Mouse (Mus musculus) embryonic facial prominence, embryonic 12.5 days (tissue): ENCODE measurements around the gene Jmjd1c. TPM values are rescaled to one million over a fixed set of nuclear protein-coding genes. Genes with fewer than 3 reads are reported as not detected.
A peak's percentile ranks its signal among the peaks of the same experiment; 100 is the strongest.

ENCODE experiments used
- ATAC-seq: fragments of 200-750 bp; cut with Nextera tagmentation; 2 replicates; pipeline ENCODE4 v1.8.0; 2017; ENCODE audit not compliant: insufficient number of reproducible peaks, insufficient read depth, low FRiP score, low TSS enrichment
- H3K27ac ChIP-seq: fragments of 300-500 bp; sonication (generic); 2 replicates; pipeline ENCODE4 v1.5.1; 2016; ENCODE audit warnings: mild to moderate bottlenecking
- H3K27me3 ChIP-seq: fragments of 300-500 bp; sonication (generic); 2 replicates; pipeline ENCODE4 v1.6.1; 2016; ENCODE audit warnings: mild to moderate bottlenecking, moderate library complexity
- H3K36me3 ChIP-seq: fragments of 300-500 bp; sonication (generic); 2 replicates; pipeline ENCODE4 v1.6.1; 2016; ENCODE audit warnings: mild to moderate bottlenecking
- H3K4me1 ChIP-seq: fragments of 300-500 bp; sonication (generic); 2 replicates; pipeline ENCODE4 v1.6.1; 2016
- H3K4me2 ChIP-seq: fragments of 300-500 bp; sonication (generic); replicated peaks from 2 replicates; pipeline ENCODE4 v1.6.1; 2016; ENCODE audit warnings: mild to moderate bottlenecking, moderate library complexity
- H3K4me3 ChIP-seq: fragments of 300-500 bp; sonication (generic); 2 replicates; pipeline ENCODE4 v1.5.1; 2016; ENCODE audit warnings: mild to moderate bottlenecking
- H3K9ac ChIP-seq: fragments of 300-500 bp; sonication (generic); 2 replicates; pipeline ENCODE4 v1.6.1; 2016; ENCODE audit warnings: mild to moderate bottlenecking, moderate library complexity
- H3K9me3 ChIP-seq: fragments of 300-500 bp; sonication (generic); 2 replicates; pipeline ENCODE4 v1.6.1; 2016; ENCODE audit warnings: mild to moderate bottlenecking, moderate library complexity
- WGBS: fragments of 180-500 bp; shearing (Covaris S2); methylation state at CpG from one replicate; pipeline ENCODE4 v1.1.7; 2016; 5-methylcytosine and 5-hydroxymethylcytosine counted together
- polyA plus RNA-seq: library from polyadenylated mRNA; unstranded; fragments of >200 nt; fragmentation: Nextera tagmentation; extraction: Ambion mirVana; gene quantifications from 2 replicates; pipeline ENCODE4 v1.2.1, GENCODE M21; 2016

Gene Jmjd1c
- polyA plus RNA-seq, 1 experiment from 2014 or later: 56.3 TPM

DNA sequence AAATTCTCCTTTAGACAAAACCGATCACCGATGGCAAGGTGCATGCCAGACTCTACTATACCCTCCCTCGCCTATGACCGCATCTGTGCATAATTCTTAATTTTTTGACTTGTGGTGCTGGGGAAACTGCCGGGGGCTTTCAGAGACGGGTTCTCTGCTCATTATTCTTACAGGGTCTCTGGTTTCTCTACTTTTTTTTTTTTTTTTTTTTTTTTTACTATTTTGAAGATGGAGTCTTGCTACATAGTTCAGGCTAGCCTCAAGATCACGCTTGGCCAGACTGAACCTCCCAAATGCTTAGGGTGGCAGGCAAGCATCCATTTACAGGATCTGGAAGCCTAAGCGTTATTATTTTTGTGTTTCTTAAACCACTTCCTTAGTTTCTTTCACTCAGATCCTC, 22.3 kb upstream of the Jmjd1c start:
- WGBS: 97% methylated on average over 8 of the region's 8 CpGs
- H3K9ac ChIP-seq: no peak overlapping the region
- no peak overlapping the region for H3K4me3 ChIP-seq
- H3K27me3 ChIP-seq: no peaks in the 10 kb centered on the region
- no peak overlapping the region for H3K27ac ChIP-seq
- no peak for ATAC-seq
- H3K9me3 ChIP-seq: 0 out of 2 replicates have a peak, but pooled peaks cover 3% of the 10 kb centered on the region
- H3K4me1 ChIP-seq: no peaks in the 10 kb centered on the region
- H3K36me3 ChIP-seq: no peaks in the 10 kb centered on the region
- no peak overlapping the region for H3K4me2 ChIP-seq

DNA sequence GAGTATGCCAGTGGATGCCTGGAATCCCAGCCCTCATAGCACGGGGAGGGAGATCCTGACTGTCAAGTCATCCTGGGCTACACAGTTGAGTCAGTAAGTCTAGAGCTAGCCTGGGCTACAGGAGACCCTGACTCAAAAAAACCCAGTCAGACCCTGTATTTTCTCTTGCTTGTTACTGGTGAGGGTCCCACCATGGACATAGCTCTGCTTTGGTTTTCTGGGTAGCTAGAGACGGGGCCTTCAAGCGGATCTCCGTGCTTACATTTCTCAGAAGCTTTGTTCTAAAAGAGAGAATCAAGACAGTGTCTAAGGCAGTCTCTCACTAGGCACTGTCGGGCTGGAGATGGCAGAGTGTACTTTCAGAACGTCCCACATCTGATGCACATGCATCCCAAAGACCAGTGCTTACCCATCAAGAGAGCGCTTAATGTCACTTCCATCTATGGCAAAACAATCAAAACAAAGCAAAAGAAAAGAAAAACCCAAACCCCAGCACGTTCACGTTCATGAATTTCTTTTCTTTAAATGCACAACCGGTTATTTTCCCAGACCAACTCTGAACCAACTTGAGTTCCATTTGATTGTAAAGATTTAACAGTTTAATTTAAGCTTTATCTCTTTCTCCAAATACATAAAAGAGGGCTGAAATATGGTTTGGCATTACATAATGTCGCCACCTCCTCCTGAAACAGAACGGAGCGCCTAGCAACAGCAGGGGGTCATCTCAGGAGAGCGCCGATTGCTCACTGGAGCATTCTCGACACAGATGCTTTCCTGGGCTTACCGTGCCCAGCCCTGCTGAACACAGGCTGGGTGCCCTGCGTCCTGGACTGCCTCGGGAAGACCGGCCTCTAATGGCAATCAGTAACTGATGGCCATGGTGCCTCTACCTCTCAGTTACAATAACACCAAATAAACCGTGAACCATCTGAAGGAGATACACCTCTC, 19.7 kb upstream of the Jmjd1c start:
- 74% methylated on average over 21 of the region's 21 CpGs for WGBS
- H3K27me3 ChIP-seq: no peaks in the 10 kb centered on the region
- H3K4me3 ChIP-seq: no peak overlapping the region
- no peak overlapping the region for H3K27ac ChIP-seq
- no peak overlapping the region for H3K4me2 ChIP-seq
- H3K4me1 ChIP-seq: peaks cover 4% of the 10 kb centered on the region; the same call in 1 of the 2 replicates
- H3K9ac ChIP-seq: no peak overlapping the region
- no peaks in the 10 kb centered on the region for H3K9me3 ChIP-seq
- no peak for ATAC-seq
- H3K36me3 ChIP-seq: no peaks in the 10 kb centered on the region

DNA sequence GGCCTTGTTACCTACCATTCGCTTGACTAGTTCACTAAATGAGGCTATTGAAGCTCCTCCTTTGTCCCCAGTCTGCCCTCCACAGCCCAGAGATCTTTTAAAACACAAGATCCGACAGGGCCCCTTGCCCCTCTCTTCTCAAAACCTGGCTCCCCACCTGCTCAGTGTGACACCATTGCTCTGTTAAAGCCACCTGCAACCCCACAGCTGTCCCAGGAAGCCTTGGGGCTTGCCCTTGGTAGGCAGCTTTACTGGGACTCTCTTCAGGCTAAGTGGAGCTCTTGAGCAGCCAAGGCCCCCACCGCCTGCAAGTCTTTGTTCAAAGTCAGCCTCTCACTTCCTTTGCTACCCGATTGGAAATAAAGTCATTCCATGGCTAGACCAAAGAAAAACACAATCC, 16.9 kb upstream of the Jmjd1c start:
- Histone ChIP-seq H3K27ac (no peak overlapping the region), H3K4me3 (no peak overlapping the region), H3K36me3 (no peaks in the 10 kb centered on the region), H3K4me2 (no peak overlapping the region), H3K4me1 (peaks cover 15% of the 10 kb centered on the region), H3K27me3 (no peaks in the 10 kb centered on the region), H3K9ac (no peak overlapping the region), H3K9me3 (no peaks in the 10 kb centered on the region)
- ATAC-seq: no peak
- 66% methylated on average over 4 of the region's 4 CpGs for WGBS

- H3K9me3 ChIP-seq: no peaks in the 10 kb centered on the region
- H3K36me3 ChIP-seq: no peaks in the 10 kb centered on the region
- H3K9ac ChIP-seq: no peak overlapping the region
- H3K27ac ChIP-seq: peak overlapping the region; percentile 54; the same call in 1 of the 2 replicates
- no peaks in the 10 kb centered on the region for H3K27me3 ChIP-seq
- no peak overlapping the region for H3K4me3 ChIP-seq
- 73% methylated on average over 18 of the region's 18 CpGs for WGBS
- peaks cover 26% of the 10 kb centered on the region for H3K4me1 ChIP-seq
- ATAC-seq: no peak
- H3K4me2 ChIP-seq: no peak overlapping the region
Measured at GRCm38 (mm10) chr10:67081206-67082007, 14.5 kb upstream of the Jmjd1c start.

- Histone ChIP-seq H3K36me3 (0 out of 2 replicates have a peak, but pooled peaks cover under 1% of the 10 kb centered on the region), H3K27ac (no peak overlapping the region), H3K4me3 (no peak overlapping the region), H3K4me2 (no peak overlapping the region), H3K9me3 (no peaks in the 10 kb centered on the region), H3K27me3 (no peaks in the 10 kb centered on the region), H3K4me1 (peaks cover 26% of the 10 kb centered on the region), H3K9ac (no peak overlapping the region)
- 87% methylated on average over 4 of the region's 4 CpGs for WGBS
- no peak for ATAC-seq
Measured at GRCm38 (mm10) chr10:67082531-67082930, 13.4 kb upstream of the Jmjd1c start.

DNA sequence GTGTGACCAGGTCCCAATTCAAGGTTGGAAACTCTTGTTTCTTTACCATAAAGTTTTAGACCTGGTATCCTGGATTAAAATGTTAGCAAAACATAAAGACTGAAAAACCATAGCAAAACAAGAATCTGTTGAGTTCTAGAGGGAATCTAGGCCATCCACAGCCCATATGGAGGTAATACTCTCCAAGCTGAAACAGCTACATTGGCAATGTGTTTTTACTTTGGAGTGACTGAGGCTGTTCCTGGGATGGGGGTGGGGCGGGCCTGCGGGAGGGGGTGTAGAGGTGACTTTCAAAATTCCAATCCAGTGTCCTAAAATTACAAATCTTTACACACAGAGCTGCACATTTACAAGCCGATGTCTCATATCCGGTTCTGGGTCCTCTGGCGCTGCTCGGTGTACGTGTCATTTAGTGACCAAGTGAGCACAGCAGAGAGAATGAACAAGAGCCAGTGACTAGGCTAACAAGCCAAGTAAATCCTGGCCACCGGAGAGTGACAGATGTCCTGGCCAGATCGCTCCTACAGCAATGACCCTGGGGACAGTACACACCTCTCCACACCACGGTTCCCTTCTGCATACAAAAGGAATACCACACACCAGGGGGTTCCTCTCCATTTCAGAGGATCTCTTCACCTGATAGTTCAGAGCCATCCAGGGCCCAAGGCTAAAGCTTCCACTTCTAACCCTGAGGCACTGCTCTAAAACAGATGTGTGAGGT, 12.3 kb upstream of the Jmjd1c start:
- H3K27ac ChIP-seq: 0 out of 2 replicates have a peak overlapping the region, but pooled peaks have one; percentile 57
- ATAC-seq: no peak

DNA sequence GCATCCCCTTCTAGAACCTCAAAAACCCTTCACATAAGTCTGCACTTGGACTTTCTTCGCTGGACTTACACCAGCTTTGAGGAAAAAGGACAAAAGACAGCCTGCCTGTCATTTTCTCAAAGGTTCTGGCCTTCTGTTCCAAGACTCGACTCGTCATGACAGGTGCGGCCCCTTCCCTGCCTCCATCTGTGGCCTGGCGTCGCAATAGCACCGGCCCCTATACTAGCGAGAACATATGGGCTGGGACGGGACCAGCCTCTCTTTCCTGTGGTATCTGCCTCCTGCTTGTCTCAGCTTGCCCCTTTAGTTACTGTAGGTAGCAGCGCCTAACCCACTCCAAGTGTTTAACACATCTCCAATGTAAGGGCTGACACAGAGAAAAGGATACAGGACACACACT, 10.8 kb upstream of the Jmjd1c start:
- Histone ChIP-seq H3K27ac (no peak overlapping the region), H3K36me3 (0 out of 2 replicates have a peak, but pooled peaks cover 5% of the 10 kb centered on the region), H3K9me3 (no peaks in the 10 kb centered on the region), H3K27me3 (no peaks in the 10 kb centered on the region), H3K4me2 (no peak overlapping the region), H3K4me1 (peaks cover 22% of the 10 kb centered on the region), H3K4me3 (no peak overlapping the region), H3K9ac (no peak overlapping the region)
- WGBS: 85% methylated on average over 10 of the region's 10 CpGs
- no peak for ATAC-seq

More for the DNA sequence above, 12.3 kb upstream of the Jmjd1c start:
- Histone ChIP-seq H3K27me3 (no peaks in the 10 kb centered on the region), H3K36me3 (0 out of 2 replicates have a peak, but pooled peaks cover 5% of the 10 kb centered on the region), H3K9me3 (no peaks in the 10 kb centered on the region), H3K4me1 (peaks cover 26% of the 10 kb centered on the region), H3K4me3 (no peak overlapping the region), H3K9ac (no peak overlapping the region), H3K4me2 (no peak overlapping the region)
- WGBS: 52% methylated on average over 10 of the region's 10 CpGs

- no peaks in the 10 kb centered on the region for H3K9me3 ChIP-seq
- H3K27ac ChIP-seq: no peak overlapping the region
- H3K4me1 ChIP-seq: peaks cover 22% of the 10 kb centered on the region
- no peak overlapping the region for H3K9ac ChIP-seq
- no peak overlapping the region for H3K4me2 ChIP-seq
- H3K27me3 ChIP-seq: no peaks in the 10 kb centered on the region
- no peak for ATAC-seq
- 0 out of 2 replicates have a peak, but pooled peaks cover 5% of the 10 kb centered on the region for H3K36me3 ChIP-seq
- WGBS: 86% methylated on average over 7 of the region's 7 CpGs
- H3K4me3 ChIP-seq: no peak overlapping the region
Measured at GRCm38 (mm10) chr10:67085916-67086315, 10.0 kb upstream of the Jmjd1c start.

GRCm38 (mm10) chr10:67087447-67088226, 8.3 kb upstream of the Jmjd1c start:
- no peak overlapping the region for H3K4me3 ChIP-seq
- 92% methylated on average over 5 of the region's 5 CpGs for WGBS
- no peak overlapping the region for H3K9ac ChIP-seq
- H3K27ac ChIP-seq: no peak overlapping the region
- no peak overlapping the region for H3K4me2 ChIP-seq
- H3K9me3 ChIP-seq: no peaks in the 10 kb centered on the region
- no peak for ATAC-seq
- 0 out of 2 replicates have a peak, but pooled peaks cover 5% of the 10 kb centered on the region for H3K36me3 ChIP-seq
- H3K27me3 ChIP-seq: no peaks in the 10 kb centered on the region
- H3K4me1 ChIP-seq: peaks cover 16% of the 10 kb centered on the region

DNA sequence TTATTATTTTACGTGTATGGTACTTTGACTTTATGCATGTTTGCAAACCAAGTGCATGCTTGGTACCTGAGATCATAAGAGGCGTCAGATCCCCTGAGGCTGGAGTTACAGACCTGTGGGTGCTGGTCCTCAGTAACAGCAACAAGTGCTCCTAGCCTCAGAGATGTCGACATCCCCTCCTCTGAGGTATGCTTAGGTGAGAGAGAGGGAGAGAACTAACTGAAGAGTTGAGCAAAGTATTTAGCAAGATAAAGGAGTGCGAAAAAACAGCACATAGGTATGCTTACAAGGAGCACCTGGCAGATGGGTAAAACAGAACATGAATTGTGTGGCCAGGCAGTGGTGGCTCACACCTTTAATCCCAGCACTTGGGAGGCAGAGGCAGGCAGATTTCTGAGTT, 5.3 kb upstream of the Jmjd1c start:
- no peak overlapping the region for H3K9ac ChIP-seq
- no peaks in the 10 kb centered on the region for H3K9me3 ChIP-seq
- WGBS: 92% methylated on average over 4 of the region's 4 CpGs
- H3K27me3 ChIP-seq: no peaks in the 10 kb centered on the region
- peaks cover 6% of the 10 kb centered on the region; the same call in 1 of the 2 replicates for H3K4me1 ChIP-seq
- H3K4me3 ChIP-seq: no peak overlapping the region
- no peak for ATAC-seq
- H3K27ac ChIP-seq: no peak overlapping the region
- no peak overlapping the region for H3K4me2 ChIP-seq
- H3K36me3 ChIP-seq: 0 out of 2 replicates have a peak, but pooled peaks cover 5% of the 10 kb centered on the region
